Mouse (Mus musculus) midbrain, embryonic 10.5 days (tissue): ENCODE measurements at regions not wholly inside any gene's neighbourhood (a gene's known extent, or its start where the extent isn't known, plus 50 kb on each side); places are given as distances from the start of the nearest gene placed in this dataset.

Experiments used
- DNase-seq: peaks from one replicate; pipeline ENCODE4 v3.0.0-alpha.2; 2017; ENCODE audit warnings: low spot score
- H3K27ac ChIP-seq: fragments of 300-500 bp; sonication (generic); replicated peaks from 2 replicates; pipeline ENCODE4 v1.5.1; 2016; ENCODE audit warnings: mild to moderate bottlenecking
- H3K27me3 ChIP-seq: fragments of 300-500 bp; sonication (generic); 2 replicates; pipeline ENCODE4 v1.6.1; 2016; ENCODE audit warnings: low read depth, mild to moderate bottlenecking; ENCODE audit not compliant: poor library complexity, severe bottlenecking
- H3K36me3 ChIP-seq: fragments of 300-500 bp; sonication (generic); 2 replicates; pipeline ENCODE4 v1.6.1; 2016; ENCODE audit warnings: mild to moderate bottlenecking, moderate library complexity
- H3K4me1 ChIP-seq: fragments of 300-500 bp; sonication (generic); 2 replicates; pipeline ENCODE4 v1.6.1; 2016
- H3K4me3 ChIP-seq: fragments of 300-500 bp; sonication (generic); 2 replicates; pipeline ENCODE4 v1.5.1; 2016; ENCODE audit warnings: mild to moderate bottlenecking, moderate library complexity
- H3K9me3 ChIP-seq: fragments of 300-500 bp; sonication (generic); replicated peaks from 2 replicates; pipeline ENCODE4 v1.6.1; 2016; ENCODE audit warnings: mild to moderate bottlenecking
- WGBS: fragments of 180-500 bp; shearing (Covaris S2); methylation state at CpG from one replicate; pipeline ENCODE4 v1.1.7; 2016; 5-methylcytosine and 5-hydroxymethylcytosine counted together

- no peak overlapping the region for H3K27ac ChIP-seq
- no peaks in the 10 kb centered on the region for H3K36me3 ChIP-seq
- H3K4me3 ChIP-seq: no peak overlapping the region
- 82% methylated on average over 2 of the region's 2 CpGs for WGBS
- no peaks in the 10 kb centered on the region for H3K9me3 ChIP-seq
- no peak for DNase-seq
- peaks cover under 1% of the 10 kb centered on the region; the same call in 1 of the 2 replicates for H3K4me1 ChIP-seq
- peaks cover 64% of the 10 kb centered on the region for H3K27me3 ChIP-seq
Observed at GRCm38 (mm10) chr6:95179993-95180392, 63.0 kb downstream of the Kbtbd8 start.

- H3K27ac ChIP-seq: no peak overlapping the region
- H3K9me3 ChIP-seq: no peaks in the 10 kb centered on the region
- 50% methylated on average over 1 of the region's 1 CpGs for WGBS
- no peaks in the 10 kb centered on the region for H3K36me3 ChIP-seq
- no peak for DNase-seq
- no peak overlapping the region for H3K4me3 ChIP-seq
- peaks cover 63% of the 10 kb centered on the region for H3K27me3 ChIP-seq
- H3K4me1 ChIP-seq: no peaks in the 10 kb centered on the region
Observed at GRCm38 (mm10) chr6:95182238-95182637, 65.2 kb downstream of the Kbtbd8 start.

GRCm38 (mm10) chr6:95185074-95185931 is 68.3 kb downstream of the Kbtbd8 start:
- 82% methylated on average over 7 of the region's 7 CpGs for WGBS
- 0 out of 2 replicates have a peak, but pooled peaks cover 3% of the 10 kb centered on the region for H3K4me1 ChIP-seq
- H3K27me3 ChIP-seq: peaks cover 38% of the 10 kb centered on the region
- H3K4me3 ChIP-seq: no peak overlapping the region
- no peaks in the 10 kb centered on the region for H3K36me3 ChIP-seq
- no peak overlapping the region for H3K27ac ChIP-seq
- DNase-seq: no peak
- no peaks in the 10 kb centered on the region for H3K9me3 ChIP-seq

- 84% methylated on average over 2 of the region's 2 CpGs for WGBS
- Histone ChIP-seq H3K4me1 (no peaks in the 10 kb centered on the region), H3K9me3 (no peaks in the 10 kb centered on the region)
Observed at GRCm38 (mm10) chr6:95196631-95197030, 79.6 kb downstream of the Kbtbd8 start.

GRCm38 (mm10) chr6:95198611-95199010 is 81.6 kb downstream of the Kbtbd8 start:
- peaks cover 28% of the 10 kb centered on the region; the same call in 1 of the 2 replicates for H3K27me3 ChIP-seq
- WGBS: 85% methylated on average over 6 of the region's 6 CpGs
- H3K4me3 ChIP-seq: no peak overlapping the region
- no peaks in the 10 kb centered on the region for H3K36me3 ChIP-seq
- no peaks in the 10 kb centered on the region for H3K9me3 ChIP-seq
- peaks cover 19% of the 10 kb centered on the region for H3K4me1 ChIP-seq
- no peak overlapping the region for H3K27ac ChIP-seq
- DNase-seq: no peak

More at GRCm38 (mm10) chr6:95196631-95197030, 79.6 kb downstream of the Kbtbd8 start:
- Histone ChIP-seq H3K27me3 (peaks cover 28% of the 10 kb centered on the region; the same call in 1 of the 2 replicates), H3K36me3 (no peaks in the 10 kb centered on the region), H3K27ac (no peak overlapping the region), H3K4me3 (no peak overlapping the region)
- DNase-seq: no peak

- peak overlapping the region; percentile 20; the same call in 1 of the 2 replicates for H3K4me3 ChIP-seq
- peaks cover 31% of the 10 kb centered on the region for H3K4me1 ChIP-seq
- peaks cover 42% of the 10 kb centered on the region; the same call in 1 of the 2 replicates for H3K27me3 ChIP-seq
- WGBS: 55% methylated on average over 6 of the region's 6 CpGs
- H3K27ac ChIP-seq: peak overlapping the region; percentile 73
- peak; percentile 28 for DNase-seq
- H3K9me3 ChIP-seq: no peaks in the 10 kb centered on the region
- no peaks in the 10 kb centered on the region for H3K36me3 ChIP-seq
Observed at GRCm38 (mm10) chr6:95202291-95202790, 85.3 kb downstream of the Kbtbd8 start.

- Histone ChIP-seq H3K27ac (peak overlapping the region; percentile 73), H3K27me3 (peaks cover 36% of the 10 kb centered on the region; the same call in 1 of the 2 replicates), H3K9me3 (no peaks in the 10 kb centered on the region), H3K4me3 (peak overlapping the region; percentile 7; the same call in 1 of the 2 replicates), H3K36me3 (no peaks in the 10 kb centered on the region), H3K4me1 (peaks cover 31% of the 10 kb centered on the region)
- WGBS: 52% methylated on average over 9 of the region's 9 CpGs
- peak; percentile 44 for DNase-seq
Observed at GRCm38 (mm10) chr6:95202978-95203377, 85.9 kb downstream of the Kbtbd8 start.

GRCm38 (mm10) chr6:95204231-95204630 is 87.2 kb downstream of the Kbtbd8 start:
- DNase-seq: no peak
- 81% methylated on average over 3 of the region's 3 CpGs for WGBS
- Histone ChIP-seq H3K4me1 (peaks cover 31% of the 10 kb centered on the region), H3K27me3 (peaks cover 27% of the 10 kb centered on the region; the same call in 1 of the 2 replicates), H3K27ac (no peak overlapping the region; the same call in 1 of the 2 replicates), H3K36me3 (no peaks in the 10 kb centered on the region), H3K9me3 (no peaks in the 10 kb centered on the region), H3K4me3 (no peak overlapping the region)

GRCm38 (mm10) chr6:95207063-95207462 is 90.0 kb downstream of the Kbtbd8 start:
- peak; percentile 28 for DNase-seq
- Histone ChIP-seq H3K4me3 (no peak overlapping the region), H3K4me1 (peaks cover 28% of the 10 kb centered on the region), H3K27me3 (peaks cover 17% of the 10 kb centered on the region; the same call in 1 of the 2 replicates), H3K9me3 (no peaks in the 10 kb centered on the region), H3K27ac (no peak overlapping the region), H3K36me3 (no peaks in the 10 kb centered on the region)
- WGBS: 32% methylated on average over 2 of the region's 2 CpGs

- no peak for DNase-seq
- WGBS: 63% methylated on average over 6 of the region's 6 CpGs
- Histone ChIP-seq H3K4me1 (no peaks in the 10 kb centered on the region), H3K36me3 (no peaks in the 10 kb centered on the region), H3K27ac (no peak overlapping the region), H3K9me3 (no peaks in the 10 kb centered on the region), H3K4me3 (no peak overlapping the region), H3K27me3 (peaks cover 7% of the 10 kb centered on the region; the same call in 1 of the 2 replicates)
Observed at GRCm38 (mm10) chr6:95217431-95217830, 100.4 kb downstream of the Kbtbd8 start.

GRCm38 (mm10) chr6:95218830-95219229 is 101.8 kb downstream of the Kbtbd8 start:
- 68% methylated on average over 3 of the region's 3 CpGs for WGBS
- Histone ChIP-seq H3K36me3 (no peaks in the 10 kb centered on the region), H3K27me3 (peaks cover 7% of the 10 kb centered on the region; the same call in 1 of the 2 replicates), H3K4me3 (no peak overlapping the region), H3K4me1 (no peaks in the 10 kb centered on the region), H3K9me3 (no peaks in the 10 kb centered on the region), H3K27ac (no peak overlapping the region)
- DNase-seq: no peak

GRCm38 (mm10) chr6:95223537-95223936 is 98.4 kb upstream of the Gm10234 start:
- no peak overlapping the region for H3K4me3 ChIP-seq
- WGBS: 33% methylated on average over 7 of the region's 7 CpGs
- no peak overlapping the region for H3K27ac ChIP-seq
- H3K36me3 ChIP-seq: no peaks in the 10 kb centered on the region
- no peaks in the 10 kb centered on the region for H3K27me3 ChIP-seq
- H3K9me3 ChIP-seq: no peaks in the 10 kb centered on the region
- no peaks in the 10 kb centered on the region for H3K4me1 ChIP-seq
- DNase-seq: peak; percentile 84

GRCm38 (mm10) chr6:95229885-95230284 is 92.0 kb upstream of the Gm10234 start:
- no peaks in the 10 kb centered on the region for H3K36me3 ChIP-seq
- no peak for DNase-seq
- no peak overlapping the region for H3K4me3 ChIP-seq
- no peaks in the 10 kb centered on the region for H3K4me1 ChIP-seq
- 82% methylated on average over 8 of the region's 8 CpGs for WGBS
- H3K27ac ChIP-seq: no peak overlapping the region
- H3K9me3 ChIP-seq: no peaks in the 10 kb centered on the region
- no peaks in the 10 kb centered on the region for H3K27me3 ChIP-seq
